Mouse (Mus musculus) CH12.LX (cell line): Measurements from ENCODE around the gene Deup1.

Source experiments
- CHD1 ChIP-seq: IDR thresholded peaks from 2 replicates; pipeline ENCODE4 v1.6.1; 2012; ENCODE audit warnings: low read depth, low read length, improper control_type of control experiment, inconsistent platforms
- CHD2 ChIP-seq: IDR thresholded peaks from 2 replicates; pipeline ENCODE4 v1.6.1; 2011; ENCODE audit warnings: low read length, improper control_type of control experiment
- CTCF ChIP-seq, 2 experiments: IDR thresholded peaks in 1 of 2; conservative IDR thresholded peaks in 1 of 2; 2 replicates each; pipeline ENCODE4 v1.5.1; 2011 to 2012; ENCODE audit warnings: low read depth in 2 of 2, low read length in 2 of 2, improper control_type of control experiment in 1 of 2, inconsistent platforms in 1 of 2, mild to moderate bottlenecking in 1 of 2, moderate library complexity in 1 of 2
- E2F4 ChIP-seq: IDR thresholded peaks from 2 replicates; pipeline ENCODE4 v1.6.1; 2011; ENCODE audit warnings: low read depth, low read length, improper control_type of control experiment; ENCODE audit not compliant: insufficient replicate concordance
- EP300 ChIP-seq: IDR thresholded peaks from 2 replicates; pipeline ENCODE4 v1.6.1; 2011; ENCODE audit warnings: low read length, improper control_type of control experiment
- MAZ ChIP-seq: IDR thresholded peaks from 2 replicates; pipeline ENCODE4 v1.6.1; 2012; ENCODE audit warnings: low read depth, mild to moderate bottlenecking, inconsistent platforms, low read length, improper control_type of control experiment, moderate library complexity
- NELFE ChIP-seq: IDR thresholded peaks from 2 replicates; pipeline ENCODE4 v1.6.1; 2011; ENCODE audit warnings: low read depth, low read length, improper control_type of control experiment
- POLR2A ChIP-seq: IDR thresholded peaks from 2 replicates; pipeline ENCODE4 v1.6.1; 2011; ENCODE audit warnings: low read depth, mild to moderate bottlenecking, improper control_type of control experiment, low read length
- UBTF ChIP-seq: IDR thresholded peaks from 2 replicates; pipeline ENCODE4 v1.6.1; 2012; ENCODE audit warnings: low read depth, mild to moderate bottlenecking, inconsistent platforms, low read length, improper control_type of control experiment, moderate library complexity
- USF1 ChIP-seq: IDR thresholded peaks from 2 replicates; pipeline ENCODE4 v1.6.1; 2014; ENCODE audit warnings: low read depth, mild to moderate bottlenecking, inconsistent platforms, low read length, improper control_type of control experiment

DNA sequence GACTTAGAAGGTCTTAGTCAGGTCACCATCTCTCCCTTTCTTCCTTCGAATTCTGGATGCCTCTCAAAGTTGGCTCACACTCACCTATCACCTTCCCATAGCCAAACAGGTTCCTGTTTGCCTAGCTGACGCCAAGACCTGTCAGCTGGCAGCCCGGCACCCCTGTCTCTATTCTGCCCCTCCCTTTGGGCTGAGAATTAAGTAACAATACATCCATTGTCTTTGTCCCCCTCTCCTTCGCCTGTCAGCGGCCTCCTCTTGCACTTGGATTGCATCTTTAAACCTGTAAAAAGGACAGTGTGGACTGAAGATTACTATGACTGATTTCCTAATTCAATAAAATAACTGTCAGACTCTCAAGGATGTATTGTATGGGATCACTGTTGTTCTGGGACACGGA is 99.9 kb downstream of the Deup1 start:
- TF ChIP-seq EP300, result no peak
- no peak for TF ChIP-seq POLR2A
- no peak for TF ChIP-seq UBTF
- TF ChIP-seq CTCF (conservative IDR thresholded peaks at IDR 0.05 in 1 of 2, IDR thresholded peaks at IDR 0.05 in 1 of 2; ENCODE audit: low read depth in 2 of 2, low read length in 2 of 2), result no peak
- no peak for TF ChIP-seq MAZ
- no peak for TF ChIP-seq CHD2
- TF ChIP-seq CHD1, result no peak
- TF ChIP-seq NELFE, result no peak
- no peak for TF ChIP-seq E2F4
- no peak for TF ChIP-seq USF1
